Mouse (Mus musculus) splenic B cell, adult 2 months (primary cell): ENCODE data around the gene Tmem201.

Experiments
- DNase-seq: peaks from one replicate; pipeline ENCODE4 v3.0.0-alpha.2; 2011; ENCODE audit warnings: low read depth, low spot score
- H3K27me3 ChIP-seq: 2 replicates; pipeline ENCODE4 v1.6.1; 2012; ENCODE audit warnings: mild to moderate bottlenecking, low read length, moderate library complexity, mixed read lengths; ENCODE audit not compliant: control insufficient read depth, poor library complexity, insufficient read depth, severe bottlenecking
- H3K36me3 ChIP-seq: 2 replicates; pipeline ENCODE4 v1.6.1; 2012; ENCODE audit warnings: mild to moderate bottlenecking, low read length, moderate library complexity, mixed read lengths; ENCODE audit not compliant: control insufficient read depth, poor library complexity, insufficient read depth, severe bottlenecking

The Tmem201 gene

GRCm38 (mm10) chr4:149734246-149734645 is 3.6 kb downstream of the Tmem201 start:
- DNase-seq: no peak
- Histone ChIP-seq H3K27me3 (no peaks in the 10 kb centered on the region), H3K36me3 (no peaks in the 10 kb centered on the region)

GRCm38 (mm10) chr4:149733748-149734147 is 4.1 kb downstream of the Tmem201 start:
- H3K27me3 ChIP-seq: no peaks in the 10 kb centered on the region
- no peak for DNase-seq
- no peaks in the 10 kb centered on the region for H3K36me3 ChIP-seq

GRCm38 (mm10) chr4:149732800-149733199 is 5.0 kb downstream of the Tmem201 start:
- Histone ChIP-seq H3K36me3 (no peaks in the 10 kb centered on the region), H3K27me3 (no peaks in the 10 kb centered on the region)
- no peak for DNase-seq

GRCm38 (mm10) chr4:149732313-149732712 is 5.5 kb downstream of the Tmem201 start:
- no peak for DNase-seq
- H3K27me3 ChIP-seq: no peaks in the 10 kb centered on the region

GRCm38 (mm10) chr4:149730827-149731226 is 7.0 kb downstream of the Tmem201 start:
- H3K36me3 ChIP-seq: no peaks in the 10 kb centered on the region
- H3K27me3 ChIP-seq: no peaks in the 10 kb centered on the region
- no peak for DNase-seq

More at GRCm38 (mm10) chr4:149732313-149732712, 5.5 kb downstream of the Tmem201 start:
- H3K36me3 ChIP-seq: no peaks in the 10 kb centered on the region

GRCm38 (mm10) chr4:149728810-149729209 is 9.0 kb downstream of the Tmem201 start:
- no peaks in the 10 kb centered on the region for H3K36me3 ChIP-seq
- no peak for DNase-seq
- no peaks in the 10 kb centered on the region for H3K27me3 ChIP-seq

- Histone ChIP-seq H3K36me3 (no peaks in the 10 kb centered on the region), H3K27me3 (no peaks in the 10 kb centered on the region)
- DNase-seq: no peak
Observed at GRCm38 (mm10) chr4:149727636-149728035, 10.2 kb downstream of the Tmem201 start.

- DNase-seq: peak; percentile 62
- no peaks in the 10 kb centered on the region for H3K36me3 ChIP-seq
Observed at GRCm38 (mm10) chr4:149725661-149726350, 12.0 kb downstream of the Tmem201 start.

GRCm38 (mm10) chr4:149724916-149725470 is 12.9 kb downstream of the Tmem201 start:
- no peaks in the 10 kb centered on the region for H3K36me3 ChIP-seq
- DNase-seq: no peak
- no peaks in the 10 kb centered on the region for H3K27me3 ChIP-seq

More at GRCm38 (mm10) chr4:149725661-149726350, 12.0 kb downstream of the Tmem201 start:
- no peaks in the 10 kb centered on the region for H3K27me3 ChIP-seq

GRCm38 (mm10) chr4:149723855-149724731 is 13.8 kb downstream of the Tmem201 start:
- H3K36me3 ChIP-seq: no peaks in the 10 kb centered on the region
- DNase-seq: peak; percentile 70
- no peaks in the 10 kb centered on the region for H3K27me3 ChIP-seq

- Histone ChIP-seq H3K36me3 (no peaks in the 10 kb centered on the region), H3K27me3 (no peaks in the 10 kb centered on the region)
- no peak for DNase-seq
Observed at GRCm38 (mm10) chr4:149723021-149723390, 14.8 kb downstream of the Tmem201 start.

- no peaks in the 10 kb centered on the region for H3K36me3 ChIP-seq
- H3K27me3 ChIP-seq: no peaks in the 10 kb centered on the region
- no peak for DNase-seq
Observed at GRCm38 (mm10) chr4:149722104-149723020, 15.5 kb downstream of the Tmem201 start.

GRCm38 (mm10) chr4:149721163-149721562 is 16.7 kb downstream of the Tmem201 start:
- no peaks in the 10 kb centered on the region for H3K27me3 ChIP-seq
- H3K36me3 ChIP-seq: no peaks in the 10 kb centered on the region; the same call in 1 of the 2 replicates
- DNase-seq: no peak

GRCm38 (mm10) chr4:149719686-149720085 is 18.2 kb downstream of the Tmem201 start:
- DNase-seq: peak; percentile 46

More at GRCm38 (mm10) chr4:149719686-149720085, 18.2 kb downstream of the Tmem201 start:
- H3K36me3 ChIP-seq: no peaks in the 10 kb centered on the region; the same call in 1 of the 2 replicates
- no peaks in the 10 kb centered on the region for H3K27me3 ChIP-seq
